Mouse (Mus musculus) frontal cortex, adult 2 months (tissue): ENCODE data around the gene Abca4. TPM values are rescaled to one million over a fixed set of nuclear protein-coding genes. Genes with fewer than 3 reads are reported as not detected.

ENCODE experiments used
- DNase-seq, 2 experiments: peaks; one replicate each; pipeline ENCODE4 v3.0.0; 2022; ENCODE audit warnings: low spot score in 1 of 2; ENCODE audit errors: extremely low spot score in 1 of 2
- polyA plus RNA-seq: library from polyadenylated mRNA; depleted of rRNA; stranded (reverse); fragments of >200 nt; gene quantifications from 2 replicates; pipeline ENCODE4 v1.2.3, GENCODE M21; 2012; rRNA removed

Abca4 gene
- 4.0 and 5.0 TPM in 2 replicates for polyA plus RNA-seq

GRCm38 (mm10) chr3:122043799-122044547 lies at the start of gene Abca4:
TSS of gene Abca4 (plus strand) at chr3:122044443.
- DNase-seq, result no peak

- DNase-seq, result no peak
Measured at GRCm38 (mm10) chr3:121995125-121995524, 49.1 kb upstream of the Abca4 start.

GRCm38 (mm10) chr3:121999934-122000333 lies 44.3 kb upstream of the Abca4 start:
- DNase-seq, result no peak

- DNase-seq, result no peak
Measured at GRCm38 (mm10) chr3:122001568-122001967, 42.7 kb upstream of the Abca4 start.

- no peak for DNase-seq
Measured at GRCm38 (mm10) chr3:122009818-122010217, 34.4 kb upstream of the Abca4 start.

- no peak for DNase-seq
Measured at GRCm38 (mm10) chr3:122010292-122010691, 34.0 kb upstream of the Abca4 start.

GRCm38 (mm10) chr3:122012464-122012863 lies 31.8 kb upstream of the Abca4 start:
- DNase-seq, result no peak

GRCm38 (mm10) chr3:122018421-122018820 lies 25.8 kb upstream of the Abca4 start:
- DNase-seq, result no peak

GRCm38 (mm10) chr3:122019159-122019558 lies 25.1 kb upstream of the Abca4 start:
- DNase-seq, result no peak

- no peak for DNase-seq
Measured at GRCm38 (mm10) chr3:122021029-122021652, 23.1 kb upstream of the Abca4 start.

- no peak for DNase-seq
Measured at GRCm38 (mm10) chr3:122022355-122022754, 21.9 kb upstream of the Abca4 start.

- DNase-seq, result no peak
Measured at GRCm38 (mm10) chr3:122026676-122027075, 17.6 kb upstream of the Abca4 start.

GRCm38 (mm10) chr3:122027776-122028175 lies 16.5 kb upstream of the Abca4 start:
- DNase-seq, result no peak

- no peak for DNase-seq
Measured at GRCm38 (mm10) chr3:122033248-122033837, 10.9 kb upstream of the Abca4 start.

- DNase-seq, result no peak
Measured at GRCm38 (mm10) chr3:122034240-122034639, 10.0 kb upstream of the Abca4 start.

GRCm38 (mm10) chr3:122035092-122035491 lies 9.2 kb upstream of the Abca4 start:
- no peak for DNase-seq

GRCm38 (mm10) chr3:122040522-122040921 lies 3.7 kb upstream of the Abca4 start:
- no peak for DNase-seq

- no peak for DNase-seq
Measured at GRCm38 (mm10) chr3:122043102-122043501, 1.1 kb upstream of the Abca4 start.

GRCm38 (mm10) chr3:122046187-122046620 lies 2.0 kb downstream of the Abca4 start:
- DNase-seq, result no peak

- DNase-seq, result no peak
Measured at GRCm38 (mm10) chr3:122047402-122047801, 3.2 kb downstream of the Abca4 start.

- DNase-seq, result peak; percentile 29 to 77
Measured at GRCm38 (mm10) chr3:122047921-122048861, 3.9 kb downstream of the Abca4 start.
